Mouse (Mus musculus): ENCODE measurements around the gene Ptov1. TPM values are rescaled to one million over a fixed set of nuclear protein-coding genes. Genes with fewer than 3 reads are reported as not detected.
"Not testable (repeated sequence)": the region's sequence is repeated elsewhere in the genome, so short reads cannot be mapped to it uniquely, and the experiment has no call there.

The Ptov1 gene
- total RNA-seq, 4 experiments from 2014 or later = 277 to 305 (median 293) TPM

- no peak for DNase-seq (ENCODE audit: low spot score in 2 of 2)
Observed at GRCm38 (mm10) chr7:44888256-44889105, 18.9 kb upstream of the Ptov1 start.

GRCm38 (mm10) chr7:44886964-44887363 is 17.4 kb upstream of the Ptov1 start:
- no peak for DNase-seq (ENCODE audit: low spot score in 2 of 2)

- DNase-seq (ENCODE audit: low spot score in 2 of 2) = no peak
Observed at GRCm38 (mm10) chr7:44884637-44885036, 15.0 kb upstream of the Ptov1 start.

GRCm38 (mm10) chr7:44883036-44883435 is 13.4 kb upstream of the Ptov1 start:
- no peak for DNase-seq (ENCODE audit: low spot score in 2 of 2)

- DNase-seq (ENCODE audit: low spot score in 2 of 2) = no peak
Observed at GRCm38 (mm10) chr7:44877833-44878232, 8.2 kb upstream of the Ptov1 start.

GRCm38 (mm10) chr7:44871774-44872173 is 2.2 kb upstream of the Ptov1 start:
- DNase-seq (ENCODE audit: low spot score in 2 of 2) = not testable (repeated sequence)

GRCm38 (mm10) chr7:44871181-44871580 is 1.6 kb upstream of the Ptov1 start:
- no peak for DNase-seq (ENCODE audit: low spot score in 2 of 2)

- DNase-seq (ENCODE audit: low spot score in 2 of 2) = no peak
Observed at GRCm38 (mm10) chr7:44870614-44871013, 1.0 kb upstream of the Ptov1 start.

- DNase-seq (ENCODE audit: low spot score in 2 of 2) = no peak
Observed at GRCm38 (mm10) chr7:44868919-44869696, 480 bp downstream of the Ptov1 start.

- no peak for DNase-seq (ENCODE audit: low spot score in 2 of 2)
Observed at GRCm38 (mm10) chr7:44868465-44868864, 1.1 kb downstream of the Ptov1 start.

- DNase-seq (ENCODE audit: low spot score in 2 of 2) = no peak
Observed at GRCm38 (mm10) chr7:44867802-44868201, 1.8 kb downstream of the Ptov1 start.

GRCm38 (mm10) chr7:44867010-44867702 is 2.4 kb downstream of the Ptov1 start:
- DNase-seq (ENCODE audit: low spot score in 2 of 2) = no peak

- no peak for DNase-seq (ENCODE audit: low spot score in 2 of 2)
Observed at GRCm38 (mm10) chr7:44866276-44867009, 3.1 kb downstream of the Ptov1 start.

GRCm38 (mm10) chr7:44864595-44865542 is 4.7 kb downstream of the Ptov1 start:
- DNase-seq (ENCODE audit: low spot score in 2 of 2) = no peak

GRCm38 (mm10) chr7:44863982-44864494 is 5.5 kb downstream of the Ptov1 start:
- no peak for DNase-seq (ENCODE audit: low spot score in 2 of 2)

- no peak for DNase-seq (ENCODE audit: low spot score in 2 of 2)
Observed at GRCm38 (mm10) chr7:44863210-44863609, 6.4 kb downstream of the Ptov1 start.

- no peak for DNase-seq (ENCODE audit: low spot score in 2 of 2)
Observed at GRCm38 (mm10) chr7:44862434-44862833, 7.2 kb downstream of the Ptov1 start.

GRCm38 (mm10) chr7:44861429-44861816 is 8.2 kb downstream of the Ptov1 start:
- DNase-seq (ENCODE audit: low spot score in 2 of 2) = no peak

- DNase-seq (ENCODE audit: low spot score in 2 of 2) = no peak
Observed at GRCm38 (mm10) chr7:44860576-44861428, 8.8 kb downstream of the Ptov1 start.
